Mouse (Mus musculus) NIH3T3 (cell line): ENCODE measurements at regions not wholly inside any gene's neighbourhood (a gene's known extent, or its start where the extent isn't known, plus 50 kb on each side); places are given as distances from the start of the nearest gene placed in this dataset.

Experiments used
- DNase-seq: peaks from one replicate; pipeline ENCODE4 v3.0.0-alpha.2; 2012; ENCODE audit warnings: low read depth

GRCm38 (mm10) chr4:64335814-64336213, 289.0 kb upstream of the Tnc start:
- DNase-seq = no peak

GRCm38 (mm10) chr4:64330213-64330612, 283.4 kb upstream of the Tnc start:
- no peak for DNase-seq

GRCm38 (mm10) chr4:64324391-64324790, 277.6 kb upstream of the Tnc start:
- DNase-seq = peak; percentile 86

- no peak for DNase-seq
Observed at GRCm38 (mm10) chr4:64316553-64317347, 269.9 kb upstream of the Tnc start.

- peak; percentile 32 for DNase-seq
Observed at GRCm38 (mm10) chr4:64296941-64297340, 250.1 kb upstream of the Tnc start.

GRCm38 (mm10) chr4:64282471-64282870, 235.7 kb upstream of the Tnc start:
- peak; percentile 56 for DNase-seq

GRCm38 (mm10) chr4:64276980-64277379, 230.2 kb upstream of the Tnc start:
- peak; percentile 18 for DNase-seq

GRCm38 (mm10) chr4:64274291-64274960, 227.6 kb upstream of the Tnc start:
- no peak for DNase-seq

- no peak for DNase-seq
Observed at GRCm38 (mm10) chr4:64269846-64270245, 223.0 kb upstream of the Tnc start.

GRCm38 (mm10) chr4:64269117-64269516, 222.3 kb upstream of the Tnc start:
- peak; percentile 49 for DNase-seq

- DNase-seq = no peak
Observed at GRCm38 (mm10) chr4:64260473-64260872, 213.7 kb upstream of the Tnc start.

- DNase-seq = no peak
Observed at GRCm38 (mm10) chr4:64260188-64260444, 213.3 kb upstream of the Tnc start.

- no peak for DNase-seq
Observed at GRCm38 (mm10) chr4:64259348-64260187, 212.8 kb upstream of the Tnc start.

GRCm38 (mm10) chr4:64255253-64255652, 208.4 kb upstream of the Tnc start:
- no peak for DNase-seq

- no peak for DNase-seq
Observed at GRCm38 (mm10) chr4:64250691-64251090, 203.9 kb upstream of the Tnc start.

GRCm38 (mm10) chr4:64238196-64238740, 191.5 kb upstream of the Tnc start:
- DNase-seq = no peak

GRCm38 (mm10) chr4:64235534-64235933, 188.7 kb upstream of the Tnc start:
- DNase-seq = no peak

GRCm38 (mm10) chr4:64232159-64232558, 185.3 kb upstream of the Tnc start:
- DNase-seq = no peak

GRCm38 (mm10) chr4:64228341-64228740, 181.5 kb upstream of the Tnc start:
- DNase-seq = no peak

- DNase-seq = no peak
Observed at GRCm38 (mm10) chr4:64226635-64227034, 179.8 kb upstream of the Tnc start.

- no peak for DNase-seq
Observed at GRCm38 (mm10) chr4:64224918-64225317, 178.1 kb upstream of the Tnc start.

- peak; percentile 49 for DNase-seq
Observed at GRCm38 (mm10) chr4:64219802-64220201, 173.0 kb upstream of the Tnc start.
